Mouse (Mus musculus) splenic B cell, adult 2 months (primary cell): ENCODE results near the gene Orm3.

Experiments
- DNase-seq: peaks from one replicate; pipeline ENCODE4 v3.0.0-alpha.2; 2011; ENCODE audit warnings: low read depth, low spot score
- H3K27me3 ChIP-seq: 2 replicates; pipeline ENCODE4 v1.6.1; 2012; ENCODE audit warnings: mild to moderate bottlenecking, low read length, moderate library complexity, mixed read lengths; ENCODE audit not compliant: control insufficient read depth, poor library complexity, insufficient read depth, severe bottlenecking
- H3K36me3 ChIP-seq: 2 replicates; pipeline ENCODE4 v1.6.1; 2012; ENCODE audit warnings: mild to moderate bottlenecking, low read length, moderate library complexity, mixed read lengths; ENCODE audit not compliant: control insufficient read depth, poor library complexity, insufficient read depth, severe bottlenecking

Gene Orm3

DNA sequence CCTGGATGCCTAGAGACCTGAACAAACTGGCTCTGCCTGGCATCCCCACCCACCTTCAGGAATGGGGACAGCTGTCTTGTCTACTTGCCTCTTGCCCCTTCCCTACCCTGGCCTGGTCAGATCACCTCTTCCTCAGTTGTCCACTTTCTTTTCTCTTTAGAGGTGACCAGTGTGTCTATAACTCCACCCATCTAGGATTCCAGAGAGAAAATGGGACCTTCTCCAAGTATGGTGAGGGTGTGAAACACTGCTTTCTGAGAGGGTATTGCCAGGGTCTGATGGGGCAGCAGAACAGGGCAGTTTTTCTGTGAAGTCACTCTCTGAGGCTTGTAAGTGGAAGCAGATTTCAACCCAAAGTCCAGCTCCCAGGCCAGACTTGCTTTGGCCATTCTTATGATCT lies 10.7 kb upstream of the Orm3 start:
- Histone ChIP-seq H3K27me3 (no peaks in the 10 kb centered on the region), H3K36me3 (no peaks in the 10 kb centered on the region)
- no peak for DNase-seq

DNA sequence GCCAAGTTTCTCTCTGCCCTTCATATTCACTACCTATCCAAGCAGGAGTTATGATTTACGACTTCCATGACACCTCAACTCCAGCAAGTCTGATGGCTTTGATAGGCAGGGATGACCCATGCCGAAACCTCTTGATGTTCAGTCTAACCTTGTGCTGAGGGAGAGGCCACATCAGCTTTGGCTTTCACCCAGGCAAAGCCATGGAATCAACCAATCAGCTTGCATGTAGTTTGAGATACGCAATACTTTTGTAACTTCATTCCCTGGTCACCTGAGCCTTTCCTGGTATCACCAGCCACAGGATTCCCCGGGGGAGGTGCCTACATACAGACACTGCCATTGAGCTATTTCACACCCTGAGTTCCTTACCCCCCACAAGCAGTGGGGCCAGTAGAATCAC lies 9.3 kb upstream of the Orm3 start:
- Histone ChIP-seq H3K36me3 (no peaks in the 10 kb centered on the region), H3K27me3 (no peaks in the 10 kb centered on the region)
- DNase-seq: no peak

DNA sequence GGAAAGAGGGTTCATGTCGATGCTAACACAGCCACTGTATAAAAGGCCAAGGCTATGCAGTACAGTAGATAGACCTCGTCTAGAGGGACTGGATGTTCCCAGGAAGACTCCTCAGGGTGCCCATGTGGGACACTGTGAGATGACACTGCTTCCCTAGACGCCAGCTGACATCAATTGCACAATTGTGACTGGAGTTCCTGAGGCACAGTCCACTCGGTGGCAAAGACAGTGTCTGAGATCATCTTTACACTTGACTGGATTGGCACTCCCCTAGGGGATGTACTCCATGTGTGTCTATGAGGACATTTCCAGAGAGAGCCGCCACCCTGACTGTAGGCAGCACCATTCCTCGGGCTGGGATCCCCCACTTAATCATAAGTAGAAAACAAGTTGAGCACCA lies 7.4 kb upstream of the Orm3 start:
- Histone ChIP-seq H3K27me3 (no peaks in the 10 kb centered on the region), H3K36me3 (no peaks in the 10 kb centered on the region)
- DNase-seq: no peak

DNA sequence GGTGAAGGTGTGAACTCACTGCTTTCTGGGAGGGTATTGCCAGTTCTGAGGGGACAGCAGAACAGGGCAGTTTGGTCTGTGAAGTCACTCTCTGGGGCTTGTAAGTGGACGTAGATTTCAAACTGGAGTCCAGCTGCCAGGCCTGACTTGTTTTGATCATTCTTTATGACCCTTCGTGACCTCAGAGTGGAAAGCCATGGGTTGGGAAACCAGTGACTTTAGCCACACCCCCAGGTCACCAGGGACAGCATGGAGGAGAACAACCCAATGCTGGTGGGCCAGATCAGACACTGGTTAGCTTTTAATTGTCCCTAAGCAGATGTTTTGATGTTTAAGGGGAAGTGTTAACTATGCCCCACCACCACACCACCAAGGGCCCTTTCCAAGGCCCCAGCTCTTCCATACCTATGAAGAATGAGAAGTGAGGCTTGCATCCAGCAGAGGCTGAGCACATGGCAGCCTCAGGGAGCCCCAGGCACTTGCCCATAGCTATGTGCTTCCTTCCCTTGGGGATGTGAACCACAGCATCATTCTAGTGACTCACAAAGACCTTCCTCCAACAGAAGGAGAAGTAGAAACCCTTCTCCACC lies 1.1 kb downstream of the Orm3 start:
- Histone ChIP-seq H3K27me3 (no peaks in the 10 kb centered on the region), H3K36me3 (no peaks in the 10 kb centered on the region)
- no peak for DNase-seq

DNA sequence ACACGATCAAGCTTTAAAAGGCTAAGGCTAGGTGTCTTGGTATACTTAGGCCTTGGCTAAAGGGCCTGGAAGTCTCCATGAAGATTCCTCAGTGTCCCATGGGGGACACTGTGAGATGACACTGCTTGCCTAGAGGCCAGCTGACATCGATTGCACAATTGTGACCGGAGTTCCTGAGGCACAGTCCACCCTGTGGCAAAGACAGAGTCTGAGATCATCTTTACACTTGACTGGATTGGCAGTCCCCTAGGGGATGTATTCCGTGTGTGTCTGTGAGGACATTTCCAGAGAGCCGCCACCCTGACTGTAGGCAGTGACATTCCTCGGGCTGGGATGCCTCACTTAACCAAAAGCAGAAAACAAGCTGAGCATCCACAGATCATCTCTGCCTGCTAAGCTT lies 3.9 kb downstream of the Orm3 start:
- Histone ChIP-seq H3K36me3 (peaks cover 4% of the 10 kb centered on the region; the same call in 1 of the 2 replicates), H3K27me3 (no peaks in the 10 kb centered on the region)
- DNase-seq: no peak

DNA sequence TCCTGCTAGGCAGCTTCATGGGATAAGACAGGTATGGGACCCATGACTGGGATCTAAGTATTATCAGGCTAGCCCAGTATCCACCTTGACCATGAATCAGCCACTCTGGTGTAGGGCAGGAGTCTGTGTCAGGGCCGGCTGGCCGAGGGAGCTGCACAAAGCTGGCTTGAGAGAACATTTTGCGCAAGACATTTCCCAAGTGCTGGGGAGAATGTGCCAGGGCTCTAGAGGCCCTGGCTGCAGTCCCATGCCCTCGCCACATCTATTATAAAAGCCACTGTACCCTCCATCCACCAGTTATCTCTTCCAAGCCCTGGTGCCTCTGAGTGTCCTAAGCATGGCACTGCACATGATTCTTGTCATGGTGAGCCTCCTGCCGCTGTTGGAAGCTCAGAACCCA lies 6.2 kb downstream of the Orm3 start, which contains the start of gene Orm2:
TSS of gene Orm2 (plus strand) at position 300 of the 400 bp plus-strand sequence.
- no peak for DNase-seq
- no peaks in the 10 kb centered on the region for H3K27me3 ChIP-seq
- peaks cover 5% of the 10 kb centered on the region; the same call in 1 of the 2 replicates for H3K36me3 ChIP-seq

DNA sequence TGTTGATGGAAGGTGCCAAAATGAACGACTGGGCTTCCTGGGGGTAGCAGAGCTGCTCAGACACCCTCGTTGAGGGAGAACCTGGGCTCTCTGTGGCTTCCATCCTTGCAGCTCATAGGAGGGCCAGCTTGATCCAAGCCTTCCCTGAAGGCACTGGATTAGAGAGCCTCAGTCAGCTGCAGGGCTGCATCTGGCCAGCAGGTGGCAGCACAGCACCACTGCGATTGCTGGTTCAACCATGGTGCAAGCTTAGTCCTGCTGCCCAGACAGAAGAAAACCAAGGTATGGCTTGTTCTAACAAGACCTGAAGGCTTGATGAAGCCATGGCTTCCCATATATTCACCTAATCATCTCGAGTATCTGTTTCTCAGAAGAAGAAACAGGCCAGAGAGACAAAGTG lies 12.6 kb downstream of the Orm3 start:
- DNase-seq: peak; percentile 88
- H3K36me3 ChIP-seq: peaks cover 42% of the 10 kb centered on the region
- no peaks in the 10 kb centered on the region for H3K27me3 ChIP-seq

DNA sequence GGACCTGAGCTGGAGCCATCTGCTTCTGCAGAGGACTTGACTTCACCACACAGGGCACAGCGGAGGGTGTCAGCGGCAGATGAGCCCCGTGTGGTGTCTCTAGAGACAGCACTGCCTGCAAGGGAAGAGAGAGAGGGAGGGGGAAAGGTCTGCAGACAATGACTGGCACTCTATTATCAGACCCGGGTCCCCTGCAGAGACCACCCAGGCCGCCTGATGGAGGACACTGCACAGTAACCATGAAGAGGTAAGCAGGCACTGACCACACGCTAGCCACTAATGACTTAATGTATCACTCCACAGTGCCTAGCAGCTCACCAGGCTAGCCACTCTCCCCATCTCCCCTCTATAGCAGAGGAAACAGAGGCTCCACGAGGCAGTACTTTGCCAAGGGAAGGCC lies 14.9 kb downstream of the Orm3 start:
- H3K36me3 ChIP-seq: peaks cover 55% of the 10 kb centered on the region
- no peaks in the 10 kb centered on the region for H3K27me3 ChIP-seq
- DNase-seq: no peak

DNA sequence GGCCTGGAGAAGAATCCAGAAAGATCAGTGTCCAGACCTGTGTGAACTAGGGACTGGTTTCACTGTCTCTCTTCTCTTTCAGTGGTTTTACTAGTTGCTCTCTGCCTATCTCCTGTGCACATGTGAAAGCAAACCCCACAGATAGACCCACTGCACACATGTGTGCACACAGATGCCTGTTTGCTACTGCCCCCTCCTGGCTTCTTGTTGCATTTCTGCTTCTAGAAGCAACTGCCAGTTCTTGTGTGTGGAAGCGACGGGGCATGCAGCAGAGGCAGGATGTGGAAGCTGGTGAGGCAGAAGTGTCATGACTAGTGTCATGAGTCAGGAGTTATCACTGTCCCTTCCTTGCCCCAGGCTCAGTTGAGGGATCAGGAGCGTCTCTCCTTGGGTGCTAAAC lies 15.9 kb downstream of the Orm3 start:
- peak; percentile 87 for DNase-seq
- Histone ChIP-seq H3K36me3 (peaks cover 64% of the 10 kb centered on the region), H3K27me3 (no peaks in the 10 kb centered on the region)

DNA sequence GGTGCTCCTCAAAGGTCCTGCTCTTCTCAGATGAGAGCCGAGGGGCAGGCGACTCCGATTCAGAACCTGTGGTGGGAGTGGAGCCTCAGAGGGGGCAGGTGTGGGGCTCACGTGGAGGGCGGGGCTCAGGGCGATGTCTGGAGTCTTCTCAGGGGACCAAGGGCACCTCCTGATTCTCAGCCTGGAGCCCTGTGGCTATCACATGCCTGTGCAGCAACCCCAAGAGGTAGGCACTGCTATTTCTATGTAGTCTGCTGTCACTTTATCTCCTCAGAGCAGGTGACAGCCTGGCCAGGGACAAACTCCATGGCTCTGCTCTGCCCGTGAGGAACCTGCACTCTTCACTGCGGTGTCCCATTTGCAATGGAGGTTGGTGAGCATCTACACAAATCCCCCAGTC lies 17.4 kb downstream of the Orm3 start:
- H3K36me3 ChIP-seq: peaks cover 62% of the 10 kb centered on the region
- DNase-seq: no peak
- H3K27me3 ChIP-seq: no peaks in the 10 kb centered on the region

DNA sequence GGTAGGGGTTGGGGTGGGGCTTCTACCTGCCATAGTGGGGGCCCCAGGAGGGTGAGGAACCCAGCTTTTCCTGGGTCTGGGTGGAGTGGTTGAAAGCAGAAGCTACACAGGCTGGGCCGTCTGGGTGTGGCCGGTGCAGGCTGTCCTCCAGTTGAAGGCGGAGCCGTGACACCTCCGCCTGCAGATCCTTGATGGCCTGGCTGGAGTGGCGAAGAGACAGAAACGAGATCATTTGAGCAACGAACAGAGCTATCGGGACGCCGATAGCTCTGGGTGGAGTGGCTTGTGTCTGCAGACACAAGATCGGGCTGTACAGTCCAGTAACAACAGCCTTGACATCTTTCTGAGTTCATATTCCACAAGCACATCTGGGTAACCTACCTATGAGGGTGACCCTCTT lies 18.4 kb downstream of the Orm3 start:
- Histone ChIP-seq H3K27me3 (no peaks in the 10 kb centered on the region), H3K36me3 (peaks cover 62% of the 10 kb centered on the region)
- DNase-seq: no peak

DNA sequence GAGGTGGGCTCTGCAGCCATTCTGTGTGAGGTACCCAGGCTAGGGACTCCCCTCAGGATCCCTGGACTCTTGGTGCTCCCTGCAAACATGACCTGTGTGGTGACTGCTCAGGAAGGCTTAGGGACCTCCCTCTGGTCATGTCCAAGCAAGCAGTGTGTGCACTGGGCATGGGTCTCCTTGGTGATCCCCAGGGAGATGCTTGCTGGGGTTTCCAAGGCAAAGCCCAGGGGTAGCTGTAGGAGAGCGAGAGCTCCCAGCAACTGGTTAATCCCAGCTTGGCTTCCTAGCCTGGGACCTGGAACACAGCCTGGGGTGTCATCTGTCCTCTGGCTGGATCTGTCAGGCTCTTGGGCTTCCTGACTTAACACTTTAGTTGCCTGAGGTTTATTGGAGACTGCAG lies 19.4 kb downstream of the Orm3 start:
- Histone ChIP-seq H3K36me3 (peaks cover 55% of the 10 kb centered on the region), H3K27me3 (no peaks in the 10 kb centered on the region)
- DNase-seq: no peak

DNA sequence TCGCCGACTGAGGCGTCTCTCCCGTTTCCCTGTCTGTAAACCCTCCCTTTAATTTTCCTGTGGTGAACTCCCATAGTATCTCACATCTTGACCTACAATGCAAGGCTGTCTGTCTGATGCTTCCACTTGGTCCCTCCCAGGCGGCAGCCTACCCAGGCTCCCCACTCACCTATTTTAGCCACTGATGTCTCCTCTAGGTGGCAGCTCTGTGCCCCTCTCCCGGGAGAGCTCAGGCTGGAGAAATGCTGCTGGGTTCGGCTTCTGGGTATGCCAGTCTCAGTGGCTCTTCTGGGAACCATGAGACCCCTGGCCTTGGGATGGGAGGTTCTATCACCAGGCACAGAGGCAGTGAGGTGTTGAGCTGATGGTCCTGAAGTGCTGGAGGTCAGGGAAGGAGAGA lies 21.5 kb downstream of the Orm3 start:
- DNase-seq: no peak
- H3K27me3 ChIP-seq: no peaks in the 10 kb centered on the region
- H3K36me3 ChIP-seq: peaks cover 42% of the 10 kb centered on the region

DNA sequence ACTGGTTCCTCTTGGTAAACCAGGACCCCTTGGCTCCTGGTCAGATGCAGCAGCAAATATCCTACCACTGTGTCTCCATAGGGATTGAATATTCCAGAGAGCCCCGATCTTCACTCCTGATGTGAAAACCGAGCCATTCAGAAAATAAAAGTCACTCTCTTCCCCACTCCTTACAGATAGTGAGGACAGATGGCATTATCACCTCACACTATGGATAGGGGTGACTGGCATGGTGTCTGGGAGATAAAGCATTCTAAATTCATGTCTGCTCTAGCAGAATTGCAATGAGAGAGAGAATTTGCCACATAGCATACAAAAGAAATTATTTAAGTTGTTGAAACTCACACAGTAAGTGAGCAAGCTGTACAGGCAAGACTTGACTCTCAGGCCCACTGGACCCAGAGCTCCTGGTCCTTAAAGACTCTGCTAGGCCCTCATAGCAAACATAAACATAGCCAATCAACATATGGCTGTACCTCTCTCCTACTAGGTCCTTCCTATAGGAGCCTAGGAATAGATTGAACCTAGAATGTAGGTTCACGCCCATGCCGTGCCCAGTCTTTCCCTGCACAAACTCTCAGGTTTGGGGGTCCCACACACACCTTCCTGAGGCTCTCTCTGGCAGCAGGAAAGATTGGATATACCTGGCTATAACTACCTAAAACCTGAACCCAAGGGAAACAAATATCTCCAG lies 26.9 kb downstream of the Orm3 start:
- Histone ChIP-seq H3K27me3 (no peaks in the 10 kb centered on the region), H3K36me3 (peaks cover 24% of the 10 kb centered on the region)
- no peak for DNase-seq

DNA sequence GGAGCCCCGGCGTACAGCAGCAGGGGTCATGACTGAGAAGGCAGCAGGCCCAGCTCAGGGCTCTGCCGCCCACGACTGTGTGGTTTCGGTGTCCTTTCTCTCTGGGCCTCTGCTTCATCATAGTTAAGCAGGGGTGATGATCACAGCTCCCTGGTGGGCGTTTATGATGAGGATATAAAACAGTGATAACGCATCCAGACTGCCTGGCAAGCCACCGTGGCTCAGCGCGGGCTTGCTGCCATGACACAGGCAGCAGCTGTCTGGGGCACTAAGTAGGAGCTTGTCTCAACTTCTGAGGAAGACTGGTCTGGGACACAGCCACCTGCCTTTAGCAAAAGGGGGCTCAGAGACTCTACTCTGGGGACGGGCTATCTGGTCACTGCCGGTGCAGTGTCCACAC lies 27.5 kb downstream of the Orm3 start:
- DNase-seq: no peak
- Histone ChIP-seq H3K36me3 (peaks cover 23% of the 10 kb centered on the region), H3K27me3 (no peaks in the 10 kb centered on the region)

DNA sequence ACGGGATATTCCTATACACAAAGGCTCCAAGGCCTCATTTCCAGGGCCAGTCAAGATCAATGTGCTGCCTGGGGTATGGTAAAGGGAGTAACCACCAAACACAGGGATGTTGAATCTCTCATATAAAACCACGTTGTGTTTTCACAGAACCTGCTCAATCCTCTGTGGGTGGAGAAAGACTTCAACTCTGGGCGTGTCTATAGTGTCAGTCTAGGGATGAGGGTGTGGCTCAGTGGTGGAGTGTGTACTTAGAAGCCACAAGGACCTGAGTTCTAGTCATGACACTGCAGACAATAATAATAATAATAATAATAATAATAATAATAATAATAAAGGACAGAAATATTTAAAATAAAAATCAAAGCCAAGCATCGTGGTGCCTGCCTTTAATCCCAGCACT lies 28.3 kb downstream of the Orm3 start:
- DNase-seq: no peak
- H3K27me3 ChIP-seq: no peaks in the 10 kb centered on the region
- peaks cover 18% of the 10 kb centered on the region for H3K36me3 ChIP-seq
